Mouse (Mus musculus): ENCODE results near the gene Stra8.

DNA sequence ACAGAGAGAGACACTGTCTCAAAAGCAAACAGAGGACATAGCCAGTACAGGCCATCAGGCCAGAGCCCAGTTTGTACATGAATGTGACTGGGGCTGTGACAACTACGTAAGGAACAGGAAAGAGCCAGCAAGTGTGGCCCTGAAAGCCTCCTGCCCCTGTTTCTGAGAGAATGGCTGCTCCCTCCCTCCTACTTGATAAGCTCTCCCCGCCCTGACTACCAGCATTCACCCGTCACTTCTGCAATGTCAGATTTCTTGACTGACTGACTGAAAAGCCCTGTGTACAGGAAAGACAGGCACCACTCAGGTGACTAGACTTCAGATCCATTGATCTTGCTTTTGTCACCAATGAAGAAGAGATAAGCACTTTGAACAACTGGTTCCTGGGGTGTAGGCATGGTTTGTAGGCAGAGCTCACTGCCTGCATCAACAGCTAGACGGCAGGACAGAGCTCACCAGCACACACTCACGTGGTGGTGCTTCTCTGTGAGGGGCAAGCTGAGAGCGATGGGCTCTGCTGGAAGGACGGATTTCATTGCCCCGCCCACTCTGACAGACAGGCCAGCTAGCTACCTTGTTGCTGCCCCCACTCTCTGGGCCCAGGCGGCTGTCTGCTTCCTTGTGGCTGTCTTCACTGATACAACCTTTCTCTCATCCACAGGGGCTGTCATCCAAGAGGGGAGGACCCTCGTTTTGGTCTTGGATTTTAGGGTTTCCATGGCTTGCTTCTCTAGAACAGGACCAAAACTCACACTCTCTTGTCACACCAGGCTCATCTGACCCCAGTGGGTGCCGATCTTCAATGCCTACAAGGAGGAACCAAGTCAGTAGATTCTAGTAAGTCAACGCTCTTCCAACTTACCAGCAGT lies 43.8 kb upstream of the Stra8 start:
- TF ChIP-seq POLR2A (IDR thresholded peaks at IDR 0.05; ENCODE audit: low read depth, low read length) = no peak
- TF ChIP-seq CTCF (IDR thresholded peaks at IDR 0.05; ENCODE audit: extremely low read depth, insufficient read length, insufficient replicate concordance, low read depth, low read length) = no peak

Measured in small intestine, adult 2 months (tissue).